Mouse (Mus musculus): ENCODE results near the gene Rnf187. TPM values are rescaled to one million over a fixed set of nuclear protein-coding genes. Genes with fewer than 3 reads are reported as not detected.

The Rnf187 gene
- polyA plus RNA-seq, 1 experiment: 122 TPM

DNA sequence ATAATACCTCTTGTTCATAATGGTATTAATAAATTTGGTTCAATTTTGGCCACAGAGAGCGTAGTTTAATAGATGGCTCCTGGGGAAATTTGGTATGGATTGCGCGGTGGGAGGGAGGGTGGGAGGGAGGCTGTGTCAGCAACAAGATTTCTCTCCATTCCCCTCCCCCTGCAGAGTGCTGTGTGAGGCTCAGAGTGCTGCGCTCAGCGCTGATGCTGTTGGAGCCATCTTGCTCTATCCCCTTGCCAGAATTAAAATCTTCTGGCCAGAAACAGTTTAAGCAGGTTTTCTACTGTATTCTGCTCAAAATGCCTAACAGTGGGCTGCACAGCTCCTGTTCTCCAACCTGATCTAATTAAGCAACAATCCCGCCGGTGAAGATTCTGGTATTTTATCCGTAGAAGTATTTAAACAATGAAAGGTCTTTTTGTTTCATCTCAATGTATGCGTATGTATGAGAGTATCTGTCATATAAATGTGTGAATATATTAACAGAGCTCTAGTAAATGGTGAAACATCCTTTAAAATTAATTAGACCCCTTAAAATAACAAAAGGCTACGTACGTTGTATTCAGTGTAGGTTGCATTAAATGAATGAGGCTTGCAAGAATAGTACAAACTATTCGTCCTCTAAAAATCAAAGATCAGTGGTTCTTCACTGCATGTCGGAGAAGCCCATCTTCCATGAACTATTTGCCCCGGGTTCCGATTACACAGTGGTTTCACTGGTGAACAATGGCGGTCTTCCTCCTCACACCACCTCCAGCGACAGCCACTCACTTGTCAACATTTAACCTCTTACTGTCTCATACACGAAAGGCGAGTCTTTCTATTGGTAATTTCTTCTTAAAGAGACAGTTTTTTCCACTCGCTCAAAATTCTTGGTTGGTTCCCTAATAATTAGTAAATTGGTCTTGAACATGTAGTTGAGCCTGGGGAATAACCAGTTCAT is 11.0 kb upstream of the Rnf187 start:
- 42% methylated on average over 20 of the region's 20 CpGs for WGBS
- DNase-seq (ENCODE audit: low read depth, low spot score): no peak

DNA sequence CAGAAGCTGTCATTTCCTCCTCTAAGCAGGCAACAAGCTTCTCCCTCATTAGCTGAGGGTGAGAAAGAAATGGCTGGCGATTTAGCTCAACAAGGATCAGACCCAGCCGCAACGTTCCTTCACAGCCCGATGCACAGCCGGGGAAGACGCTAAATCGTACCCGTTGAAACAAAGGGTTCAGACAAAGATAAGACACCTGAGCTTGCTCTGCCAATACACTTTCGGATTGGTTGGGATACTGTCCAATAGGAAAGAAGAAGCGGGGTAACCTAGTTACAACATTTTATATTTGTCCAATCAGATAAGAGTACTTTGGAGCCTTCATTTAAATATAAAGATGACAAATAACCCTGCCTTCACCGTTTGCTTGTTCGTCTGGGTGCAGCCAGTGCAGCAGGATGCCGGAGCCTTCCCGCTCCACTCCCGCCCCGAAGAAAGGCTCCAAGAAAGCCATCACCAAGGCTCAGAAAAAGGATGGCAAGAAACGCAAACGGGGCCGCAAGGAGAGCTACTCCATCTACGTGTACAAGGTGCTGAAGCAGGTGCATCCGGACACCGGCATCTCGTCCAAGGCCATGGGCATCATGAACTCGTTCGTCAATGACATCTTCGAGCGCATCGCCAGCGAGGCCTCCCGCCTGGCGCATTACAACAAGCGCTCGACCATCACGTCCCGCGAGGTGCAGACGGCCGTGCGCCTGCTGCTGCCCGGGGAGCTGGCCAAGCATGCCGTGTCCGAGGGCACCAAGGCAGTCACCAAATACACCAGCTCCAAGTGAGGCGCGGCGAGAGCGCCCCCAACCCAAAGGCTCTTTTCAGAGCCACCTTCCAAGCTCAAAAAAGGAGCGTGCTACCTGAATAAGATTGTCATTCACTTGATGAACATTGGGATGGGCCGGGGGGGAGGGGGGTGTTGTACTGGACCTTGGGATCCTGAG is 10.1 kb upstream of the Rnf187 start, which contains the start of gene Hist3h2ba:
Gene Hist3h2ba, plus strand, starts transcription at position 379 of the 938 bp plus-strand sequence.
- WGBS: 3% methylated on average over 48 of the region's 48 CpGs
- no peak for DNase-seq (ENCODE audit: low read depth, low spot score)

DNA sequence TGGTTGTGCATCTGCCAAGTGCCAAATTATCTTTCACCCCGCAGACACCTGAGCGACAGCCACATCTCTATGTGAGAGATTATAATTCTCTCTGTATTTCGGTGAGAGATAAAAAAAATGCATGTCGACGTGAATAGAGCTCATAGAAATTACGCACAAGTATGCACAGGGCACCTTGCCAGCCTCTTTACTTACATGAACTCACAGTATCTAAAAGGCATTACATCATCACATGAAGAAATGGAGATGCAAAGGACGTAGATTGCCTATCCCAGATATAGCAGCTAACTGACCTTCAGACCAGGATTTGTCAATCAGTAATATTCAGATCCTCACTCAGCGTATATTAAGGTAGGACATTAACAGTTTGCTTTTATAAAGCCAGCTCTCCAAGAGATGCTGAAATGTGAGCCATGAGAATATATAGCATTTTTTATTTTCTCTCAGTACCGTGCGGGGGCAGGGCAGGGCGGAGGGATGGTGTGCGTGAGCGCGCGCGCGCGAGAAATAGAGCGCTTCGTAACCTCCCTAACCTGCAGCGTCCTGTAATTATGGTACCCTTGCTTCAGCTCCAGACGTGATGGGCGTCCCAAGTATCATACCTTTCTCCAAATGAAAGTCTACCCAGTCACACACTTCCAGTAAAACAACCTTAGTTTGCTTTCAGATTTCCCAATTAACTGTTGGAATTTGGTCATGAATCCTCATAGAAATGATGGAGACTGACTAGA is 9.2 kb upstream of the Rnf187 start:
- 15% methylated on average over 23 of the region's 23 CpGs for WGBS

DNA sequence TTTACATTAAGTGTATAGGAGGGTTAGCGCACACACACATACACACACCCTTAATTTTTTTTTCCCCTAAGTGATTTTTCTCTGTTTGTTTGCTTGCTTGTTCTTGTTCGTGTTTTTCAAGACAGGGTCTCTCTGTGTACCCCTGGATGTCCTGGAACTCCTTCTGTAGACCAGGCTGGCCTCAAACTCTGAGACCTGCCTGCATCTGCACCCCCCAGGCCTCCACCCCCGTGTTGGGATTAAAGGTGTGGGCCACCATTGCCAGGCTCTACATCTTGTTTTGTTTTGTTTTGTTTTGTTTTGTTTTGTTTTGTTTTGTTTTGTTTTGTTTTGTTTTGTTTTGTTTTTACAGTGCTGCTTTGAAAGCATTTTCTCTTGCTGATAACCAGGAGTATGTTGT is 8.6 kb upstream of the Rnf187 start:
- WGBS: 69% methylated on average over 3 of the region's 3 CpGs
- no peak for DNase-seq (ENCODE audit: low read depth, low spot score)

More for the DNA sequence above, 9.2 kb upstream of the Rnf187 start:
- DNase-seq (ENCODE audit: low read depth, low spot score): no peak

DNA sequence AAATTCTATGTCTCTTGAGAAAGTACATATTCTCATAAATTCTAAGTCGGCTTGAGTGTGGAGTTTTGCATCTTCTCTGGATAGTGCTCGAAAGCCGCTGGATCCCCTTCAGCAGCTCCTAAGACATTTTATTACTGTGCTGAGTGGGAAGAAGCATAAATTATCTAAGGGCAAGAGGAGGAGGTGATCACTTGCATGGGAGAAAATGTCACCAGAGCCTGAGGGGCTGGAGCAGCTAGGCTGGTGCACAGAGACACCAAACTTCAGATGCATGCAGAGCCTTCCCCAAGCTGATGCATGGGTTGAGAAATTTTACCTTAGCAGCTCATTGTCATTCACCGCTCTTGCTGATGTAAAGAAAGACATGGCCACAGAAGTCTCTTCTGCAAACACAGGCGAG is 5.4 kb upstream of the Rnf187 start:
- no peak for DNase-seq (ENCODE audit: low read depth, low spot score)
- 68% methylated on average over 5 of the region's 5 CpGs for WGBS

DNA sequence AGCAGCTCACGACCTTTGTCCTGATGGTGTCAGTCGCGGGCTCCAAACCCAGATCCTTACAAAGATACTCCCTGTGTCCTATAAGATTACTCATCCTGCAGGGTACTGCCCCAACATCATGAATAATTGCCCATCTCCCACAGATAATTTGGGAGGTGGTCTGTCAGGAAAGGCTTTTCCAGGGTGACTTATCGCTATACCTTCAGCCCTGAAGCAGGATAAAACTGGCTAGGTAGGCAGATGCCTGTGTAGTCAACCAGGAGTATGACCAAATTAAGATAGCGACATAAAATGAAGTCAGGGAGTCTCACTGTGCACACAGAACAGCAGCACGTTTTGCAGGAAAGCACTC is 348 bp upstream of the Rnf187 start:
- WGBS: 18% methylated on average over 6 of the region's 6 CpGs
- no peak for DNase-seq (ENCODE audit: low read depth, low spot score)

DNA sequence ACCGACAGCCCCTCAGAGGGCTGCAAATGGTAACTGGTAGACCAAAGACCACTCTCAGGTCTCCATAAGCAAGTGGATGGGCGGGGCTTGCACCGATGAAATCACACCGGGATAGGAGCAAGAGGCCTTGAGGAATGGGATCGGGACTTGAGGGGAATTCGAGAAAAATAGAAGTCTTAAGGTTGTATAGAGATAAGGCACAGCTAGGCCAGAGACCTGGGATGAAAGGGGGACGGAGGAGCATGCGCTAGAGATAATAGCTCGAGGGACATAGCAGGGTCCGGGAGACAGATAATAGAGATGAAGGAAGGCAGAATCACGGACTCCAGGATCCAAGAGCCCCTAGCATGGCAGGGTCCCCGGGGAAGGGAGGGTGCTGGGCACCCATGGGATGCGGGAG is 807 bp downstream of the Rnf187 start:
- 2% methylated on average over 13 of the region's 13 CpGs for WGBS
- DNase-seq (ENCODE audit: low read depth, low spot score): no peak

DNA sequence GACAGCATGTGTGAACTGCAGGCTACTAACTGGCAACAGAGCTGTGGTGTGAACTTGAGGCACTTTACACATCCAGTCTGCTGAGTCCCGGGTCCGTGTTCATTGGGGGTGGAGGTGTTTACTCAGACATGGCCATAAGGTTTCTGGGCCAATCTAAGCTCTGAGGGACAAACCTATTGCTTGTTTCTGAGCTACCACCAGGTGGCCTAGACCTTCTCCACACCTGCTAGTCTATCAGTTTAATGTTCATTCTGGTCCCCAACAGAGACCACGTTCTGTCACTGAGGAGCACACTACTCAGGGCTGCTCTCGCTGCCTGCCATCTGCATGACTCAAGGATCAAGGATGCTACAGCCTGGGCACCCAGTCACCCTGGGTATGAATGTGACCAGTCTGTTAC is 7.1 kb downstream of the Rnf187 start:
- no peak for DNase-seq (ENCODE audit: low read depth, low spot score)
- 44% methylated on average over 4 of the region's 4 CpGs for WGBS

DNA sequence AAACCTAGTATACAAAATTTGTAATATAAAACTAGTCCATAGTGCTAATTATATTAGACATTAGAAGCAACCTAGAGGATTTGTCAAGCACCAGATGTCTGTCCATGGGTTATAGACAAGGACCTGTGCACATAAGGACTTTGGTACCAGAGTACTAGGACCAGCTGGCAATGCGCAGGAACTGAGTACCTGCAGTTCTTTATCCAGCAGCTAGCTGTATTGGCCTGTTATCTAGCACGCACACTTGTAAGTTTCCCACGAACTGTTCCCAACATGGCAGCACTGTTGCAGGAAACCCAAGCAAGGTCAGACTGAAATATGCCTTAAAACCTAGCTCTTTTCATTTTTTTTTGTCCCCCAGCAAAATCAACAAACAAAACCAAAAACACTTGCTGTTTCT is 8.5 kb downstream of the Rnf187 start:
- DNase-seq (ENCODE audit: low read depth, low spot score): no peak
- WGBS: 94% methylated on average over 3 of the region's 3 CpGs

DNA sequence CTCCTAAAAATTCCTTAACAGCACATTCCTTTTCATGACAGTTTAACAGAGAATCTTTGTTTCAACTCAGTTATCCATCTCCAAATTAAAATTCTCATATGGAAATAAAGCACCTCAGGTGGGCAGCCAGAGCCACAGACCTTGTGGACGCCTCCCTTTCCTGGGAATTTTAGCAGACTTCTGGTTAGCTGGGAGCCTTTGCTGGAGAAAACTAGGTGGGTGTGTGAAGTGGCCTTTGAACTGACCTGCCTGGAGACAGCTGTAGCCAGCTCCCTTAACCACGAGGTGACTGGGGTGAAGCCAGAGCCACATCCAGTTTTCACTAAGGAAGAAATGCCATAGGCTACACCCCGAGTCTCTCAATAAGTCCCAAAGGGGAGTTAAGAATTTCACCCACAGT is 9.1 kb downstream of the Rnf187 start:
- 26% methylated on average over 3 of the region's 3 CpGs for WGBS
- DNase-seq (ENCODE audit: low read depth, low spot score): no peak

DNA sequence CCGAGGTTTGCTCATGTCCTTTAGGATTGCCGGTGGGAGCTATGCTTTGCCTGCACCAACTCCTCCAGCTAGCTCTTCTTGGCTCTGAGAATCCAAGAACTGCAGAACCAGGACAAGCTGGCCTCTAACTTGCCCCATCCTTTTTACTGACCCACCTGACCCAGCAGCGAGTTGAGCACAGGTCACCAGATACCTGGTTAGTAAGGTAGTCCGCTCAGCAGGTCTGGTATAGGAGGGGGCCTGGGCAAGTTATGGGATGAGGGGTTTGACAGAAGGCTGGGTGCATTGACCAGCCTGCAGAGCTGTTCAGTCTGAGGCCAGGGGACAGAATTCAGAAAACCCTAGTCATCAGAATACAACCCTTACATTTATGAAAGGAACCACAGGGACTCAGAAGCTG is 9.7 kb downstream of the Rnf187 start:
- DNase-seq (ENCODE audit: low read depth, low spot score): no peak
- 91% methylated on average over 4 of the region's 4 CpGs for WGBS

DNA sequence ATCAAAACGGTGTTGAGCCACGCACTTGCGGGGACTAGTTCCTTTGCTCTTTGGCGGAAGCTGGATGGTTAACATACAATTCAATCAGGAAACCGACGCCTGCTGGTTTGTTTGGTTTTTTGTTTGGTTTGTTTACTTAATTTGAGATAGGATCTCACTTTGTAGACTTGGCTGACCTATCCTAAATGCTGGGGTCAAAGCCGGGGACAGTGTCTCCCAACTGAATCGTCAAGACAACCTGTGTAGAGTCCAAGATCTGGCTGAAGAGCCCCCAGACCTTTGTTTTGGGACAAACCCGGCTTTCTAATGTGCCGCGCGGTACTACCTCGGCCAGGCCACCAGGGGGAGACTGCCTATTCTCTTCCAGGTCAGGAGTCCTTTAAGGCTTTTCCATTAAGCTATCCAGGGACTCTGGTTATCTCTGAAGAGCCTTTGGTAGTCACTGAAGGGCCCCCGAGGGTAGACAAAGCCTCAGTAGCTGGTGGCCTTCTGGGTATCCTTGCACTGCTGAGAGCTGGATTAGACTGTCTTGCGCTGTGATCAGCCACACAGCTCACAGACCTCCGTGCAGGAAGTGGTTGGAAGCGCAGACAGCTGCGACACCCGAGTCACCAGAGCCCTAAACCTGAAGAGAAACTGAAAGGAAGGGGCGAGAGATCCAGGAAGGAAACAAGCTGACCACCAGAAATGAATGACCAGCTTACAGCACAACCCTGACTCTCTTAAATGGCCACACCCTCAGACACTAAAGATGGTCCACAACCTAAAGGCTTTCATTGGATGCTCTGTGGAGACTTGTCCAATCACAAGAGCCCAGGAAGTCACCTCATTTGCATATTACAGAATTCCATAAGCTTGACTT is 10.7 kb downstream of the Rnf187 start:
- WGBS: 6% methylated on average over 20 of the region's 20 CpGs
- no peak for DNase-seq (ENCODE audit: low read depth, low spot score)

DNA sequence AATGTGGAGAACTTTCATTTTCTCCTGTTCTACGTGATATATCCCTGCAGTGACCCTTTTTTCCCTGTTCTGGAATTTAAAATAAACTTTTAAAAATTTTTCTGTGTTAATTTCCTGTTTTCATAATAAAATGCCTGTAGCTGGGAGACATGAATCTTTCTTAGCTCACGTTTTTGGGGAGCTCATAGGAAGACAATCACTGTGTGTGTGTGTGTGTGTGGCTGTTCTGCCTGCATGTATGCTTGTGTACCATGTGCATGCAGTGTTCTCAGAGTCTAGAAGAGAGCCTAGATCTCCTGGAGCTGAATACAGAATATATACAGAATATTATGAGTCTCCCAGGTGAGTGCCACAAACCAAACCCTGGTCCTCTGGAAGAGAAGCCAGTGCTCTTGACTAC is 11.7 kb downstream of the Rnf187 start:
- WGBS: 68% methylated on average over 2 of the region's 2 CpGs
- no peak for DNase-seq (ENCODE audit: low read depth, low spot score)

DNA sequence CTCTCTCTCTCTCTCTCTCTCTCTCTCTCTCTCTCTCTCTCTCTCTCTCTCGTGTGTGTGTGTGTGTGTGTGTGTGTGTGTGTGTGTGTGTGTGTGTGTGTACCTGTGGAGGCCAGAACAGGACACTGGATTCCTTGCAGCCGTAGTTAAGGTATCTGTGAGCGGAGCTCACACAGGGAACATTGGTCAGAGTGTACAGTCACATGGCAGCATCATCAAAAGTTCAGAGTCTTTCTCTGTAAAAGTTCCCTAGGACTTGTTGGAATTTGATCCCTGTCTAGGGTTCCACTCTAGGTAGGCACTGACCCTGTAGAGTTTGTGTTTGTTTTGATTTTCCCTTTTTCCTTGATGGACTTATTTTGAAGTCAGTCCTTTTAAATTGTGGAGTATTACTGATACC is 12.1 kb downstream of the Rnf187 start:
- WGBS: 45% methylated on average over 3 of the region's 3 CpGs
- DNase-seq (ENCODE audit: low read depth, low spot score): no peak

DNA sequence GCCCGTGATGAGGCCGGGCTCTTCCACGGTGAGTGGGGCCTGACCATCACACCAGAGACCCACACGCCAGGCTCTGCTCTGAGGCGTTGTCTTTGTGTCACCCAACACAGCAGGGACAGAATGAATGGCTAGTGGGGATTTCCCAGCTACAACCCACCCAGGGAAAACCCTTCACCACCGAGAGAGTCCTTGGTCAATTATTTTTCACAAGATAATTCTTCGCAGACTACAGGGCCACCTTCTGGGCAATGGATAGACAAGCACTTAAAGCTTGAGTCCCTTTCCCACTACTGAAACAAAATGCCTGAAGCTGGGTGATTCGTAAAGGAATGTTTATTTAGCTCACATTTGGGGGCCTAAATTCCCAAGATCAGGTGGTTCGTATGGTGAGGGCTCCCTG is 16.3 kb downstream of the Rnf187 start:
- WGBS: 80% methylated on average over 9 of the region's 9 CpGs
- no peak for DNase-seq (ENCODE audit: low read depth, low spot score)

DNA sequence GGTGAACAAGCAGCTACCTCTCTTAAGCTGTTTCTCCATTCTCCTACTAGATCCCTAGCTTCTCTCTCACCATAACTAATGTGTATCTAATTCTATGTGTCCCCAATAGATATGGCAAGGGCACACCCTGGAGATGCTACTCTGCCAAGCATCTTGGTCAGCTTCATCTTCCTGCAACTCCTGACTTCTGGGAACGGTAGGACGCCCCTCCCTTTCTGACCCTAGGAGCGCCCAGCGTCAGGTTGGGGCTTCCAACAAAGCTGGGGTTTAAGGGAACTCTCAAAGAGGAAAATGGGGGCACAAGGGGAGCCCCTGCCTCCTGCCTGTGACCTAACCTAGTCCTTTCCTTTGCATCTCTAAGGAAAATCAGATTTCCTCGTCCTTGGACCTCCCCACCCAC is 20.0 kb downstream of the Rnf187 start:
- 63% methylated on average over 5 of the region's 5 CpGs for WGBS
- DNase-seq (ENCODE audit: low read depth, low spot score): no peak

DNA sequence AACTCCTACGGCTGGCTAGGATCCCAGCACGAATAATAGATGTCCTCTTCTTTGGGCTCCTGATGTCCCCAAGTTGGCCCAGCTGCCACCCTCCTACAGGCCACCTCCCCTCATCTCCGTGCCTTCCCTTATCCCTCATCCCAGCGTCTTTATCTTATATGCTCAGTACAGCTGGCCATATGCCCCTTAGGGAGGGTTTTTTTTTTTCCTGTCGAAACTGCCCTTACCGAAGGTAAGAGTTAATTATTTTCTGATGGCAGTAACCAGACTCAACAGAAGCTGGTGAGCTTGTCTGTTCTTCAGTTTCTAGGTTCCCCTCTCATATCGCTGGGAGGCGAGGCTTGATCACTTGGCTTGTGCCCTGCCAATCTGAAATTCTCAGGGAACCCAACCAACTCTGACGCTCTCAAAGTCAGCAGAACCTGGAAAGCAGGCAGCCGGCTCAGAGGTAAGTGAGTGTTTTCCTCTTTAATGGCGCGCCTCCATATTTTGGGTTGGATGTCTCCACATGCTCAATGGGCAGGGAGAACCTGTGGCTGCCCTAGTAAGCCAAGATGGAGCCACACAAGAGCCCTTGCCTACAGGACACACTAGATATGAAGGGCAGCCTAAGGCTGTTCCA is 20.9 kb downstream of the Rnf187 start, which contains the start of gene Btnl10:
Gene Btnl10, plus strand, starts transcription at position 164 of the 622 bp plus-strand sequence.
- WGBS: 82% methylated on average over 12 of the region's 12 CpGs
- DNase-seq (ENCODE audit: low read depth, low spot score): no peak

All from large intestine, adult 2 months (tissue).